Mouse (Mus musculus) liver, postnatal 0 days (tissue): ENCODE measurements around the gene Adcy9.

ENCODE experiments used
- CTCF ChIP-seq: sonication (generic); IDR thresholded peaks from 2 replicates; pipeline ENCODE4 v1.5.1; 2016; ENCODE audit warnings: antibody characterized with exemption, low read depth
- EP300 ChIP-seq: IDR thresholded peaks from 2 replicates; pipeline ENCODE4 v1.6.1; 2016; ENCODE audit warnings: antibody characterized with exemption, low read depth, mild to moderate bottlenecking

GRCm38 (mm10) chr16:4327081-4327480 lies 93.2 kb downstream of the Adcy9 start:
- TF ChIP-seq CTCF (no peak), EP300 (no peak)
